Mouse (Mus musculus): Measurements from ENCODE around the gene Spag9. TPM values are rescaled to one million over a fixed set of nuclear protein-coding genes. Genes with fewer than 3 reads are reported as not detected.

The Spag9 gene
- polyA plus RNA-seq, 1 experiment = 93.3 TPM

DNA sequence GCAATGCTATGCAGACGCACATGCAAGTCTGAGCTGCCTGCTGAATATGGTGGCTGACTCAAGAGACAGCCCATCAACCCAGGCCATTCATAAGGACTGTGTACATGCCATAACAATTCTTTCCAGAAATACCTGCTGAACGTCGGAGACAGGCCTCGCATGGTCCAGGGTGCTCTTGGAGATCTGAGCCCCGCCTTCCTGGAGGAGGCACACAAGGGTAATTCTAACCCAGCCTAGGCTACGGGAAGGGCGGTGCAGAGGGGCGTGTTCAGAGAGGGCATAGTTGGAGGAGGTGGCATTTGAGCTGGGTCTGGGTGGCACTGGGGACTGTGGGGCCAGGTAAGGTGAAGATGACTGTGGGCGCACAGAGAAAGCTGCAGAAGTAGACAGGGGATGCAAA is 176.3 kb downstream of the Spag9 start:
- no peak overlapping the region for H3K4me3 ChIP-seq (ENCODE audit: insufficient read depth, low read depth, low read length)
- TF ChIP-seq POLR2A (IDR thresholded peaks at IDR 0.05; ENCODE audit: insufficient read depth, low read depth, low read length) = no peak
- TF ChIP-seq CTCF (IDR thresholded peaks at IDR 0.05; ENCODE audit: insufficient read depth, low read depth, low read length) = no peak
- WGBS = 84% methylated on average over 9 of the region's 9 CpGs
- H3K4me1 ChIP-seq (ENCODE audit: control insufficient read depth, insufficient read depth, low read length) = peaks cover 17% of the 10 kb centered on the region
- H3K27ac ChIP-seq (ENCODE audit: insufficient read depth, low read depth, low read length) = no peak overlapping the region

DNA sequence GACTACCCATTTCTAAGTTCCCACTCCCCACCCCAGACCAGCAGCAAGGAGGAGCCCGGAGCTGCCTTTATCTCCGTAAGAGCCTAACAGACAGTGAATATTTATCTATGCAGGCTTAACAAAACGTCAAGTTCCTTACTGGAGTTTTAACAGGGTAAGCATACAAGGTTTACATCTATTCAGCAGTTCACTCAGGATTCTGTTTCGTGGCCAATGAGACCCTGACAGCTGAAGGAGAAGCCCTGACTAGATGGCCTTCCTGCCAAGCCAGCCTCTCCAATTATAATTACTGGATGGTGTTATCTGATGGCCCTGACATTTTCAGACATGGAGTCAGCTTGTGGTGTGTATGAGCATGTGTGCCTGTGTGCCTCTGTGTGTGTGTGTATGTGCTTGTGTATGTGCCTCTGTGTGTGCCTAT is 177.8 kb downstream of the Spag9 start:
- WGBS = 43% methylated on average over 4 of the region's 4 CpGs
- TF ChIP-seq POLR2A (IDR thresholded peaks at IDR 0.05; ENCODE audit: insufficient read depth, low read depth, low read length) (no peak), CTCF (IDR thresholded peaks at IDR 0.05; ENCODE audit: insufficient read depth, low read depth, low read length) (no peak)
- peaks cover 18% of the 10 kb centered on the region for H3K4me1 ChIP-seq (ENCODE audit: control insufficient read depth, insufficient read depth, low read length)
- H3K27ac ChIP-seq (ENCODE audit: insufficient read depth, low read depth, low read length) = no peak overlapping the region
- no peak overlapping the region for H3K4me3 ChIP-seq (ENCODE audit: insufficient read depth, low read depth, low read length)

DNA sequence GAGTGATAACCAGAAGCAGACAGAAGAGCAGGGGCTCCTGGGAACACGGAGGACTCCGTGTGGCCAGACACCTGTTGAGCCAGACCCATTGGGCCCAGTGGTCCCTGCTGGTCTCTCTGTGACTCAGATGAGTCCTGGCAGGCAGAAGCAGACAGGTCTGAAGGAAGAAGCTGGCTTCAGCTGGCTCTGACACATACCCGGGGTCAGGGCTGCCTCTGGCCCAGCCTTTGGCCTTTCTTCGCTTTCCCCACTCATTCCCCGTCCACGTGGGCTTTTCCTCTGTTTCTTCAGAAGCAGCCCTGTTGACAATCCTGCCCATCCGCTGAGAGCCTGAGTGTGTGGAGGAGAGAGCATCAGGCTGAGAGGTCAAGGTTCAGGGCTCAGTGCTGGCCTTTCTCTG is 179.4 kb downstream of the Spag9 start:
- no peak overlapping the region for H3K27ac ChIP-seq (ENCODE audit: insufficient read depth, low read depth, low read length)
- no peak for TF ChIP-seq CTCF (IDR thresholded peaks at IDR 0.05; ENCODE audit: insufficient read depth, low read depth, low read length)
- TF ChIP-seq POLR2A (IDR thresholded peaks at IDR 0.05; ENCODE audit: insufficient read depth, low read depth, low read length) = no peak
- 79% methylated on average over 7 of the region's 7 CpGs for whole genome bisulfite sequencing

More for the DNA sequence above, 179.4 kb downstream of the Spag9 start:
- Histone ChIP-seq H3K4me1 (ENCODE audit: control insufficient read depth, insufficient read depth, low read length) (peaks cover 14% of the 10 kb centered on the region), H3K4me3 (ENCODE audit: insufficient read depth, low read depth, low read length) (no peak overlapping the region)

Other genes starting within 250 kb of the Spag9 start
- not detected in 2 replicates for gene Utp18, start 110.3 kb upstream of the Spag9 start, polyA plus RNA-seq (2012; ENCODE audit: insufficient read depth, insufficient read length, low replicate concordance, missing spikeins)
- gene Mbtd1, start 110.2 kb upstream of the Spag9 start, polyA plus RNA-seq (2012; ENCODE audit: insufficient read depth, insufficient read length, low replicate concordance, missing spikeins) = not detected in 2 replicates
- not detected in 2 replicates for gene Nme2, start 39.8 kb upstream of the Spag9 start, polyA plus RNA-seq (2012; ENCODE audit: insufficient read depth, insufficient read length, low replicate concordance, missing spikeins)
- not detected in 2 replicates for gene Gm20390, start 27.8 kb upstream of the Spag9 start, polyA plus RNA-seq (2012; ENCODE audit: insufficient read depth, insufficient read length, low replicate concordance, missing spikeins)
- not detected in 2 replicates for gene Nme1, start 27.6 kb upstream of the Spag9 start, polyA plus RNA-seq (2012; ENCODE audit: insufficient read depth, insufficient read length, low replicate concordance, missing spikeins)
- not detected in 2 replicates for gene Tob1, start 215.4 kb downstream of the Spag9 start, polyA plus RNA-seq (2012; ENCODE audit: insufficient read depth, insufficient read length, low replicate concordance, missing spikeins)
- not detected in 2 replicates for gene Wfikkn2, start 249.9 kb downstream of the Spag9 start, polyA plus RNA-seq (2012; ENCODE audit: insufficient read depth, insufficient read length, low replicate concordance, missing spikeins)